Mouse (Mus musculus) CH12.LX (cell line): Measurements from ENCODE around the gene Frmd5. TPM values are rescaled to one million over a fixed set of nuclear protein-coding genes. Genes with fewer than 3 reads are reported as not detected.

ENCODE experiments used
- DNase-seq: peaks from one replicate; pipeline ENCODE4 v3.0.0-alpha.2; 2013; ENCODE audit errors: extremely low read depth
- H3K27ac ChIP-seq: 2 replicates; pipeline ENCODE4 v1.5.1; 2012; ENCODE audit warnings: low read depth, mild to moderate bottlenecking, control low read depth, moderate library complexity; ENCODE audit not compliant: insufficient read depth
- H3K27me3 ChIP-seq: replicated peaks from 2 replicates; pipeline ENCODE3; 2012; ENCODE audit warnings: inconsistent platforms
- H3K36me3 ChIP-seq, 2 experiments: replicated peaks in 1 of 2; 2 replicates each; pipeline versions ENCODE3 to v1.6.1; 2012; ENCODE audit warnings: inconsistent platforms in 1 of 2, low read length in 1 of 2, mild to moderate bottlenecking in 1 of 2, mixed read lengths in 1 of 2, moderate library complexity in 1 of 2; ENCODE audit not compliant: control insufficient read depth in 1 of 2, insufficient read depth in 1 of 2
- H3K4me1 ChIP-seq, 2 experiments: 2 replicates each; pipeline ENCODE4 v1.6.1; 2012; ENCODE audit warnings: inconsistent platforms in 1 of 2, moderate library complexity in 1 of 2; ENCODE audit not compliant: insufficient read depth in 2 of 2, control insufficient read depth in 1 of 2
- H3K4me2 ChIP-seq: 2 replicates; pipeline ENCODE4 v1.6.1; 2012; ENCODE audit warnings: low read depth, mild to moderate bottlenecking, control low read depth; ENCODE audit not compliant: poor library complexity, insufficient read depth, severe bottlenecking
- H3K4me3 ChIP-seq, 3 experiments: fragments of 150-350 bp in 1 of 3; sonication (generic) in 1 of 3; replicated peaks in 1 of 3; 2 replicates each; pipeline versions ENCODE3 to v1.5.1; 2011 to 2012; ENCODE audit warnings: low read depth in 2 of 3, low read length in 2 of 3, mild to moderate bottlenecking in 2 of 3, moderate library complexity in 2 of 3, control low read depth in 1 of 3, improper control_type of control experiment in 1 of 3, inconsistent platforms in 1 of 3, mixed read lengths in 1 of 3; ENCODE audit not compliant: poor library complexity in 1 of 3
- H3K79me2 ChIP-seq: replicated peaks from 2 replicates; pipeline ENCODE4 v1.6.1; 2012; ENCODE audit warnings: mild to moderate bottlenecking, moderate library complexity; ENCODE audit not compliant: control insufficient read depth, poor library complexity, insufficient read depth, severe bottlenecking; ENCODE audit errors: extremely low read depth
- H3K9ac ChIP-seq: 2 replicates; pipeline ENCODE4 v1.6.1; 2012; ENCODE audit warnings: low read depth, mild to moderate bottlenecking, control low read depth, moderate library complexity; ENCODE audit not compliant: insufficient read depth
- H3K9me3 ChIP-seq: replicated peaks from 2 replicates; pipeline ENCODE3; 2012; ENCODE audit warnings: low read length, inconsistent platforms, mixed read lengths
- BHLHE40 ChIP-seq: IDR thresholded peaks from 2 replicates; pipeline ENCODE4 v1.6.1; 2011; ENCODE audit warnings: mild to moderate bottlenecking, low read depth, low read length, improper control_type of control experiment
- CHD1 ChIP-seq: IDR thresholded peaks from 2 replicates; pipeline ENCODE4 v1.6.1; 2012; ENCODE audit warnings: low read depth, low read length, improper control_type of control experiment, inconsistent platforms
- CTCF ChIP-seq, 2 experiments: IDR thresholded peaks in 1 of 2; conservative IDR thresholded peaks in 1 of 2; 2 replicates each; pipeline ENCODE4 v1.5.1; 2011 to 2012; ENCODE audit warnings: low read depth in 2 of 2, low read length in 2 of 2, improper control_type of control experiment in 1 of 2, inconsistent platforms in 1 of 2, mild to moderate bottlenecking in 1 of 2, moderate library complexity in 1 of 2
- ELF1 ChIP-seq: IDR thresholded peaks from 2 replicates; pipeline ENCODE4 v1.6.1; 2014; ENCODE audit warnings: low read depth, mild to moderate bottlenecking, inconsistent platforms, low read length, improper control_type of control experiment
- EP300 ChIP-seq: IDR thresholded peaks from 2 replicates; pipeline ENCODE4 v1.6.1; 2011; ENCODE audit warnings: low read length, improper control_type of control experiment
- JUND ChIP-seq: conservative IDR thresholded peaks from 2 replicates; pipeline ENCODE4 v1.6.1; 2011; ENCODE audit warnings: low read depth, low read length, improper control_type of control experiment
- MAZ ChIP-seq: IDR thresholded peaks from 2 replicates; pipeline ENCODE4 v1.6.1; 2012; ENCODE audit warnings: low read depth, mild to moderate bottlenecking, inconsistent platforms, low read length, improper control_type of control experiment, moderate library complexity
- MEF2A ChIP-seq: IDR thresholded peaks from 2 replicates; pipeline ENCODE4 v1.6.1; 2014; ENCODE audit warnings: low read depth, mild to moderate bottlenecking, inconsistent platforms, low read length, improper control_type of control experiment, borderline replicate concordance
- MXI1 ChIP-seq: IDR thresholded peaks from 2 replicates; pipeline ENCODE4 v1.6.1; 2011; ENCODE audit warnings: mild to moderate bottlenecking, low read depth, low read length, improper control_type of control experiment
- MYC ChIP-seq: IDR thresholded peaks from 2 replicates; pipeline ENCODE4 v1.6.1; 2011; ENCODE audit warnings: low read depth, mild to moderate bottlenecking, improper control_type of control experiment, low read length
- NELFE ChIP-seq: IDR thresholded peaks from 2 replicates; pipeline ENCODE4 v1.6.1; 2011; ENCODE audit warnings: low read depth, low read length, improper control_type of control experiment
- NRF1 ChIP-seq: IDR thresholded peaks from 2 replicates; pipeline ENCODE4 v1.6.1; 2014; ENCODE audit warnings: low read depth, mild to moderate bottlenecking, inconsistent platforms, low read length, improper control_type of control experiment, moderate library complexity
- RAD21 ChIP-seq: IDR thresholded peaks from 2 replicates; pipeline ENCODE4 v1.6.1; 2011; ENCODE audit warnings: low read depth, mild to moderate bottlenecking, low read length, improper control_type of control experiment, moderate library complexity
- RCOR1 ChIP-seq: conservative IDR thresholded peaks from 2 replicates; pipeline ENCODE4 v1.6.1; 2012; ENCODE audit warnings: low read depth, mild to moderate bottlenecking, inconsistent platforms, low read length, improper control_type of control experiment
- SIN3A ChIP-seq: IDR thresholded peaks from 2 replicates; pipeline ENCODE4 v1.6.1; 2012; ENCODE audit warnings: low read length, improper control_type of control experiment, inconsistent platforms
- TBP ChIP-seq: conservative IDR thresholded peaks from 2 replicates; pipeline ENCODE4 v1.6.1; 2011; ENCODE audit warnings: low read depth, low read length, improper control_type of control experiment
- TCF12 ChIP-seq: IDR thresholded peaks from 2 replicates; pipeline ENCODE4 v1.6.1; 2014; ENCODE audit warnings: low read depth, mild to moderate bottlenecking, inconsistent platforms, low read length, improper control_type of control experiment
- UBTF ChIP-seq: IDR thresholded peaks from 2 replicates; pipeline ENCODE4 v1.6.1; 2012; ENCODE audit warnings: low read depth, mild to moderate bottlenecking, inconsistent platforms, low read length, improper control_type of control experiment, moderate library complexity
- USF1 ChIP-seq: IDR thresholded peaks from 2 replicates; pipeline ENCODE4 v1.6.1; 2014; ENCODE audit warnings: low read depth, mild to moderate bottlenecking, inconsistent platforms, low read length, improper control_type of control experiment
- USF2 ChIP-seq: conservative IDR thresholded peaks from 2 replicates; pipeline ENCODE4 v1.6.1; 2011; ENCODE audit warnings: low read depth, low read length, improper control_type of control experiment
- ZMIZ1 ChIP-seq: IDR thresholded peaks from 2 replicates; pipeline ENCODE4 v1.6.1; 2012; ENCODE audit warnings: low read depth, mild to moderate bottlenecking, inconsistent platforms, low read length, improper control_type of control experiment
- ZNF384 ChIP-seq: IDR thresholded peaks from 2 replicates; pipeline ENCODE4 v1.6.1; 2012; ENCODE audit warnings: low read depth, low read length, improper control_type of control experiment, inconsistent platforms
- dilution Hi-C: fragments of 300-500 bp; cut with MboI; formaldehyde crosslinking; loops from 2 replicates; pipeline ENCODE4 v1.14.3; 2020; ENCODE audit warnings: low sequenced_read_pairs; ENCODE audit not compliant: extremely low pct_unique_long_range_greater_than_20kb, extremely low pct_ligation_motif_present
- in situ Hi-C: fragments of 300-500 bp; cut with MboI; formaldehyde crosslinking; loops from 3 replicates; pipeline ENCODE4 v1.14.3; 2019; ENCODE audit warnings: low sequenced_read_pairs, low pct_ligation_motif_present, low pct_unique_long_range_greater_than_20kb, mixed read lengths
- polyA plus RNA-seq: library from polyadenylated mRNA; unstranded; fragments of >175 nt; gene quantifications from 2 replicates; pipeline ENCODE4 v1.2.1, GENCODE M21; 2012; ENCODE audit warnings: low read depth; ENCODE audit not compliant: insufficient read length
- total RNA-seq, 2 experiments: library from RNA; depleted of rRNA; stranded (reverse); fragments of 300-350 nt in 1 of 2; fragments of >200 nt in 1 of 2; gene quantifications; 2 replicates each; pipeline ENCODE4 v1.2.3; 2012 to 2014

The Frmd5 gene
- total and polyA plus RNA-seq, 3 experiments: 1.9 to 3.5 (median 3.2) TPM

DNA sequence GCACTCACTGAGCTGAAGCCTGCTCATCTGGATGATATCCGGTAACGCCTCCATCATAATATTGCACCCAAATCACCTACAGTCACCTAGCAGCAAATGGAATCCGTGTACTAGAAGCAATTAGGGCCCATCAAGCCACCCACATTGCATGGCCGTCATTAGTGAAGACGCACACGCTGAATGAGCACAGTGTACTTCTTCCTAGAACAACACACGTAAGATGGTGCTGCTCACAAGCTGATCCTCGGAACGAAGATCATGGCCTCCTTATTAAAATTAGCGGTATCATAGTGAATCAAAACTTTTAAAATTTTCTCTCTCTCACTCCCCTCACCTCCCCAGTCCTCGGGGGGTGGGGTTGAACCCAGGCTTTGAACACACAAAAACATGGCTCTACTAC is 76.4 kb downstream of the Frmd5 start:
- Histone ChIP-seq H3K9me3 (no peaks in the 10 kb centered on the region), H3K4me3 (no peak overlapping the region), H3K4me1 (no peaks in the 10 kb centered on the region), H3K36me3 (no peaks in the 10 kb centered on the region), H3K27me3 (no peaks in the 10 kb centered on the region), H3K4me2 (no peak overlapping the region), H3K27ac (no peak overlapping the region), H3K9ac (no peak overlapping the region), H3K79me2 (no peaks in the 10 kb centered on the region)
- no peak for DNase-seq
- dilution Hi-C loops: no loop called here
- in situ Hi-C loops: no loop called here
- no peak for TF ChIP-seq MXI1
- TF ChIP-seq MEF2A: no peak
- TF ChIP-seq NELFE: no peak
- no peak for TF ChIP-seq UBTF
- no peak for TF ChIP-seq TBP
- TF ChIP-seq ELF1: no peak
- no peak for TF ChIP-seq RCOR1
- no peak for TF ChIP-seq EP300
- TF ChIP-seq JUND: no peak
- no peak for TF ChIP-seq BHLHE40
- TF ChIP-seq RAD21: no peak
- no peak for TF ChIP-seq MAZ
- no peak for TF ChIP-seq TCF12
- TF ChIP-seq USF1: no peak
- no peak for TF ChIP-seq NRF1
- no peak for TF ChIP-seq CHD1
- no peak for TF ChIP-seq USF2
- TF ChIP-seq CTCF (conservative IDR thresholded peaks at IDR 0.05 in 1 of 2, IDR thresholded peaks at IDR 0.05 in 1 of 2; ENCODE audit: low read depth in 2 of 2, low read length in 2 of 2): no peak
- TF ChIP-seq ZNF384: no peak

DNA sequence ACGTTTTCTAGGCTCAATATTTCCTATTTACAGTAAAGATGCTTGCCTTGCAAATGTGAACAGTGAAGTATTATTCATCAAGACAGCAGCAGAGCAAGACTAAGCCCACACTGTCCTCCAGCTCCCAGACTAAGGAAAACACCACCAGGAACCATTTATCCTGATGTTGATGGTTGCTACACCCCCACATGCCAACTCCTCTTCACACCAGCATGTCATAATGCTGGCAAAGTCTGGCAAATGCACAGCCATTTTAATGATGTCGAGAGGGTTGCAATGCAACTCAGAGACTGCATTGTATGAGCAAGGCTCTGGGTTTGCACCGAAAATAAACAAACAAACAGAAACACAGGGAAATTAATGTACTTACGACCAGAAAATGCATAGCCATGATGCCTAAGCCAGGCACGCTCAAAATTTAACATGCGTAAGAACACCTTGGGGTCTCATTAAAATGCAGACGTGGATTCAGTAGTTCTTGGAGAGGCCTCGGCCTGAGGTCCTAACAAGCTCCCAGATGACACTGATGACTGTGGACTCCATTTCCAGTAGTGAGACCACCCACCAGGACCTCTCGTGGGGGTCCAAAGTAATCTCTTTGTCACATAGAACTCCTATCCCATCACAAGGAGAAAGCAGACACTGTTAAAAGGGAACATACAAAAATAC is 77.8 kb downstream of the Frmd5 start:
- TF ChIP-seq RAD21: no peak
- no peak for TF ChIP-seq MYC
- no peak for TF ChIP-seq ZNF384
- no peak for TF ChIP-seq SIN3A
- no peak for TF ChIP-seq JUND
- no peak for TF ChIP-seq MAZ
- TF ChIP-seq CTCF (conservative IDR thresholded peaks at IDR 0.05 in 1 of 2, IDR thresholded peaks at IDR 0.05 in 1 of 2; ENCODE audit: low read depth in 2 of 2, low read length in 2 of 2): no peak
- no peak for TF ChIP-seq ZMIZ1
- H3K27ac ChIP-seq: no peak overlapping the region
- in situ Hi-C loops: no loop called here
- no peak overlapping the region for H3K9ac ChIP-seq
- no peak overlapping the region for H3K4me2 ChIP-seq
- H3K36me3 ChIP-seq: no peaks in the 10 kb centered on the region
- H3K4me3 ChIP-seq: no peak overlapping the region
- H3K27me3 ChIP-seq: no peaks in the 10 kb centered on the region
- H3K4me1 ChIP-seq: no peaks in the 10 kb centered on the region
- dilution Hi-C loops: no loop called here
- H3K79me2 ChIP-seq: no peaks in the 10 kb centered on the region
- no peaks in the 10 kb centered on the region for H3K9me3 ChIP-seq
- DNase-seq: no peak
